22 mouse cellular contexts compared by ENCODE assay signal in the genomic region with DNA sequence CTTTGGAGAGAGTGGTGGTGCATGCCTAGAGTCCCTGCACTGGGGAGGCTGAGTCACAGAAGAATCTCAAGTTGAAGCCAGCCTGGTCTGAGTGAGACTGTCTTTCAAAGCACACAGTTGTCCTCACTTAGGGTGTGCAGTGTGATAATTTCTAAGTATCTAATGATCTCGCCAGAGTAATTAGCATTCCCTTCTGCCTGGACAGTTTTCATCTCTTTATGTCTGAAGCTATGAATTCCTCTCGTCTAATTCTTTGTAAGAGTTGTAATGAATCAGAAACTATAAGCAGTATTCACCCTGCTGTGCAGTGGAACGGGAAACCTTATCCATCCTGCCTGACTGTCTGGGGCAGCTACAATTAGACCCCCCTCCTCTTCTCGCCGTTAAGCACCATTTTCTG. TPM values are rescaled to one million over a fixed set of nuclear protein-coding genes. Genes with fewer than 3 reads are reported as not detected.
A peak's percentile ranks its signal among the peaks of the same experiment; 100 is the strongest.
DNase-seq lines count a peak whose midpoint lies in the region; ATAC-seq lines count a peak whose summit lies in the region.
"Had no signal": no experiment of that assay in that cellular context is flagged by ENCODE, and none has a peak within 500 bp of the region (broad histone marks: within the 10 kb centered on the region; RNA-seq: fewer than 3 reads in every experiment).

No protein-coding gene starts in this region.

- no peaks in the 10 kb centered on the region for H3K27me3 ChIP-seq in forebrain, embryonic 11.5 days (ENCODE audit: control insufficient read depth, insufficient read depth, low read length)
- H3K27me3 ChIP-seq in forebrain, embryonic 15.5 days, result no peaks in the 10 kb centered on the region
- H3K27me3 ChIP-seq in limb, embryonic 10.5 days (ENCODE audit: low read depth, poor library complexity, severe bottlenecking), result no peaks in the 10 kb centered on the region
- H3K27me3 ChIP-seq: CH12.LX; embryonic facial prominence, embryonic 12.5 days had no signal

- no peak for DNase-seq in forebrain, embryonic 11.5 days (ENCODE audit: low spot score)
- DNase-seq in Muller cell, postnatal 12 days (ENCODE audit: inconsistent ontology term), result peak; percentile 92
- DNase-seq in retina, embryonic 14.5 days (ENCODE audit: low spot score), result peak; percentile 29
- DNase-seq in heart, postnatal 10 days, result no peak
- DNase-seq in limb, embryonic 10.5 days (ENCODE audit: low spot score), result no peak
- DNase-seq: adrenal gland, adult 2 months; adrenal gland, postnatal 10 days; adrenal gland, postnatal 25 days; B cell, adult 2 months; cerebellum, adult 11-12 months; cerebellum, adult 2 months; cerebellum, adult 9-10 months; cerebellum, postnatal 10 days; cerebellum, postnatal 25 days; forebrain, postnatal 0 days had no signal

- intact Hi-C loops in heart, postnatal 10 days (cut with DNase I), result no loop called here

- 30% methylated on average over 5 of the region's 5 CpGs for WGBS in forebrain, embryonic 11.5 days
- WGBS in forebrain, embryonic 15.5 days, result 19% methylated on average over 5 of the region's 5 CpGs
- 88% methylated on average over 5 of the region's 5 CpGs for WGBS in limb, embryonic 10.5 days

- H3K4me1 ChIP-seq in forebrain, embryonic 11.5 days (replicated peaks; ENCODE audit: control insufficient read depth, insufficient read depth, low read length), result no peaks in the 10 kb centered on the region
- no peaks in the 10 kb centered on the region for H3K4me1 ChIP-seq in forebrain, embryonic 15.5 days
- H3K4me1 ChIP-seq in limb, embryonic 10.5 days, result no peaks in the 10 kb centered on the region
- H3K4me1 ChIP-seq: embryonic facial prominence, embryonic 10.5 days; embryonic facial prominence, embryonic 12.5 days had no signal

- ATAC-seq in forebrain, embryonic 11.5 days (replicated peaks; ENCODE audit: low FRiP score), result 0 out of 2 replicates have a peak, but pooled peaks have one; percentile 49
- no peak for ATAC-seq in forebrain, embryonic 15.5 days (replicated peaks)
- ATAC-seq: CD4-positive, CD25-positive, alpha-beta regulatory T cell, adult 4 months; forebrain, embryonic 14.5 days; forebrain, postnatal 0 days had no signal

- H3K27ac ChIP-seq in forebrain, embryonic 11.5 days (ENCODE audit: low read depth, low read length), result no peak overlapping the region
- H3K27ac ChIP-seq in forebrain, embryonic 15.5 days (replicated peaks), result no peak overlapping the region
- H3K27ac ChIP-seq in limb, embryonic 10.5 days, result no peak overlapping the region
- H3K27ac ChIP-seq: embryonic facial prominence, embryonic 10.5 days; embryonic facial prominence, embryonic 12.5 days had no signal

- H3K36me3 ChIP-seq in forebrain, embryonic 11.5 days (ENCODE audit: control insufficient read depth, insufficient read depth, low read length), result no peaks in the 10 kb centered on the region
- H3K36me3 ChIP-seq in forebrain, embryonic 15.5 days, result no peaks in the 10 kb centered on the region; the same call in 1 of the 2 replicates
- no peaks in the 10 kb centered on the region for H3K36me3 ChIP-seq in limb, embryonic 10.5 days
- H3K36me3 ChIP-seq: embryonic facial prominence, embryonic 10.5 days; embryonic facial prominence, embryonic 12.5 days had no signal

- H3K9ac ChIP-seq in forebrain, embryonic 11.5 days (ENCODE audit: low read length), result no peak overlapping the region
- no peak overlapping the region for H3K9ac ChIP-seq in forebrain, embryonic 15.5 days (replicated peaks)
- H3K9ac ChIP-seq: embryonic facial prominence, embryonic 12.5 days; forebrain, postnatal 0 days had no signal

- H3K4me2 ChIP-seq in forebrain, embryonic 11.5 days (ENCODE audit: low read depth, low read length, severe bottlenecking), result no peak overlapping the region
- H3K4me2 ChIP-seq in forebrain, embryonic 15.5 days (replicated peaks), result no peak overlapping the region
- H3K4me2 ChIP-seq: embryonic facial prominence, embryonic 12.5 days had no signal

- H3K9me3 ChIP-seq in forebrain, embryonic 11.5 days (ENCODE audit: control insufficient read depth, low read length), result no peaks in the 10 kb centered on the region
- H3K9me3 ChIP-seq in forebrain, embryonic 15.5 days, result no peaks in the 10 kb centered on the region
- no peaks in the 10 kb centered on the region for H3K9me3 ChIP-seq in limb, embryonic 10.5 days (replicated peaks)
- H3K9me3 ChIP-seq: embryonic facial prominence, embryonic 10.5 days; embryonic facial prominence, embryonic 12.5 days; G1E had no signal

- no peak overlapping the region for H3K4me3 ChIP-seq in forebrain, embryonic 11.5 days (ENCODE audit: low read depth, low read length)
- H3K4me3 ChIP-seq in forebrain, embryonic 15.5 days, result no peak overlapping the region
- H3K4me3 ChIP-seq in limb, embryonic 10.5 days, result no peak overlapping the region
- H3K4me3 ChIP-seq: embryonic facial prominence, embryonic 10.5 days; embryonic facial prominence, embryonic 12.5 days had no signal

RNA-seq across cellular contexts. Expression of a gene that starts 31.9 kb away (rescaled TPM):
- 3.0 and 3.4 TPM in 2 replicates for polyA plus RNA-seq in forebrain, embryonic 11.5 days (2014; fragmentation: Nextera tagmentation; extraction: Ambion mirVana)
- polyA plus RNA-seq in forebrain, embryonic 15.5 days (2015; fragmentation: Nextera tagmentation; extraction: Ambion mirVana), result 2.7 and 3.2 TPM in 2 replicates
- 10 to 100 TPM in 1 of 2 experiments, 1 to 10 TPM in 1; 7.7 to 10.2 TPM for total RNA-seq in heart, postnatal 10 days (2021)
- 2.0 and 3.7 TPM in 2 replicates for polyA plus RNA-seq in limb, embryonic 10.5 days (2016; fragmentation: Nextera tagmentation; extraction: Ambion mirVana)

Comparison
In these comparisons a context has a peak if more than half of its experiments do, and no peak if none do; other contexts are left out.
1. DNase-seq: peak in Muller cell, postnatal 12 days (single experiment) and retina, embryonic 14.5 days (single experiment); none in forebrain, embryonic 11.5 days (single experiment), heart, postnatal 10 days (0 of 2) and limb, embryonic 10.5 days (single experiment).